Mouse (Mus musculus): ENCODE results near the gene Mag. TPM values are rescaled to one million over a fixed set of nuclear protein-coding genes. Genes with fewer than 3 reads are reported as not detected.

Mag gene
- total RNA-seq, 2 experiments from 2014 or later, result 8.4 to 10.4 TPM

DNA sequence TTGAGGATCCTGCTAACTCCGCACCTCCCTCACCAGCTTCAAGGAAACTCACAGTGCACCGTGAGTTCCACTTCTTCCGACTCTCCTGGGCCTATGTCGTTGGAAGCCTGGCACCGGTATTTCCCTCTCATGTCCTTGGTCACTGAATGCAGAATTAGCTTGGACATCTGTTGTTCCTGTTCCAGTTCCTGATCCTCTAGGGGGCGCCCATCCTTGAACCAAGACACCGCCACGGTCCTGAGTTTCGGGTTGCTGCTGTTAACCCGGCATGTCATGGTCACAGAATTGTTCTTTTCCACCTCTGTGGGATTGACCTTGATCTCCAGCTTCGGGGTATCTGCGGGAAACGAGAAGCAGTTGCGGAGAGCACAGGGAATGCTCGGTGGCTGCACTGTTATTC is 41.6 kb downstream of the Mag start:
- peak; percentile 79 for DNase-seq

DNA sequence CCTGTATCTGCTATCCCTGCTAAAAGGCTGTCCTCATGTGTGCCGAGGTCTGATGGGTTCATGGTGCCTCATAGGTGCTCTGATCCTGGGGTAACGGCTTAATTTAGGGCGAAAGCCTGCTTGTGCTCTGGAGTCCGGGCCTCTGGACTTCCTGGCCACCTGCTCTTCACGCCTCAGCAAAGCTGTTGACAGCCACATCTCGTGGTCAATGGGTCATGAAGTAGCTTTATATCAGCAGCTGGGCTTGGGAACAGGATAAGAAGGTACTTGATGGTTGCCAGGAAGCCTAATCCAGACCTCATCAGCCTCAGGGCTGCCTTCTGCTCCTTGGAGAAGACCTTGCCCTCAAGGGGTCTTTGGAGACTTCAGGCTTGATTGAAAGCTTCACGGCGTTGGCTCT is 51.3 kb downstream of the Mag start:
- DNase-seq, result no peak

DNA sequence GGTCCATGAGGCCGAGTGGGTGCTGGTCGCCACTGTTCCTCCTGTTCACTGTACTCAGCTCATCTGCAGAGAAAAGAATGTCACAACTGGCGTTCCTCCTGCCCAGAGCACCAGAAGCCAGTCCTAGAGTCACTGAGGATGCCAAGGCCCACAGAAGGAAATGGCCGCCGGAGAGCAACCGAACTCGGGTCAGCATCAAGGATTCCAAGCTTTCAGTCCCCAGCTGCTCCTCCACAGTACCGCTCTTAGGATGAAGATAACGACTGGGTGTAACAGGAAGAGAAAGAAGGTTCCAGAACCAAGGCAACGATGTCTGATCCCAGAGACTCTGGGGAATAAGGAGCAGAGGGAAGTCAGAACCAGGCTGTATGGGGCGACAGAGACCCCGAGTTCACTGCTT is 53.2 kb downstream of the Mag start, which contains the start of gene Ffar1:
TSS of gene Ffar1 (minus strand) at position 101 of the 400 bp plus-strand sequence.
- DNase-seq, result no peak

DNA sequence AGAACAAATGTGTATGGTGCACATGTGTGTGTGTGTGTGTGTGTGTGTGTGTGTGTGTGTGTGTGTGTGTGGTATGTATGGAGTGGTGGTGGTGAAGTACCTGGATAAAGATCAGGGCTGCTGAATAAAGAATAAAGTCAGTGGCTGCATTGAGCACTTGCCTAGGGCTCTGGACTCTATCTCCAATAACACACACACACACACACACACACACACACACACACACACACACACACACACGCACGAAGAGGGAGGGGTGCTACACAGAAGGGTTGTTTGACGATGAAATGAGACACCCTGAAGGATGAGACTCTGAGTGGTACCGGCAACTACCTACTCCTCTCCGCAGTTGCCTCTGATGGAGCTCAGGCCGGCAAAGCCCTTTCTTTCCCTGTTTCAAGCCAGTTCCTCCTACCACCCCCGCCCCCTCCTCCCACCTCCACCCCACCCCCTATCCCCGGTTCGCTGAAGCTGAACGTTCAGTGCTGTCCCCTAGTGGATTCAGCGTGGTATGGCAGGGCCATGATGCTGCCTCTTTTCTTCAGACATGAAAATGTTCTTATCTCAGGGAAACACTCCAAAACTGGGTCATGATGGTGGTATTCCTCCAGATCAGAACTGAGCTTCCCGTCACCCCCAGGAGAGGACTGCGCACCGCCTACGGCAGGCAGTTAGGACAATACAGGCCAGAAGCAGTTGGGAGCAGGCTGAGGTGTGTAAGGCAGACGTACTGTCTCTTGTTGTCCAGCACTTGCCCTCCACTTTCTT is 54.9 kb downstream of the Mag start:
- DNase-seq, result peak; percentile 36

DNA sequence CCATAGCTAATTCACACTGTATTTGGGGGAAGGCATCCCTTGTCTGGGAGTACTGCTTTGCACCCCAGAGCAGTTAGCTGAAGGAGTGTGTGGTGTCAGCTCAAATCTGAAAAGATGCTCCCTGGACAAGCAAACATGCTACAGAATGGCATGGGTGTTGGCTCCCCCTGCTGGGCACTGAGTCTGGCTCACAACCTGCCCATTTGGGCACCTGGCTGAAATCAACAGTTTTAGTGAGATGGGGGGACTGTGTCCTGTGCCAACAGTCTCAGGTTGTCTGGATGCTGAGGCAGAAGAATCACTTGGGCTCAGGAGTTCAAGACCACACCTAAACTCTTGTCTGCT is 55.4 kb downstream of the Mag start:
- DNase-seq, result peak; percentile 63

DNA sequence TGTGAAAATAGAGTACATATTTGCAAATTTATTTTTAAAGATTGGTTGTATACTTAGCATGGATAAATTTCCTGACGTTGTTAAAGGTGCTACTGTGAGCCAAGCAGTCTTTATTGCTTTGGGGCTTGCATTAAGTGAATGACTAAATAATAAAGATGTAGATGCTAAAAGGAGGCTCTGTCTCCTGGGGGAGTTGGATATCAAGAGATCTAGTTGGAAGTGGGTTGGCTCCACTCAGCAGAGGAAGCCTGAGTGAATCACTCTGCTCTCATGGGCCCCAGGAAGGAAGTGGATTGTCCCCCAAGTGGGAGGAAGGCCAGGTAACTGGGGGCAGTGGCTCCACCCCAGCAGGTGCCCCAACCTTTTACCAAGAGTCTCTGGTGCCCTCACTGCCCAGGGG is 56.9 kb downstream of the Mag start:
- DNase-seq, result no peak

DNA sequence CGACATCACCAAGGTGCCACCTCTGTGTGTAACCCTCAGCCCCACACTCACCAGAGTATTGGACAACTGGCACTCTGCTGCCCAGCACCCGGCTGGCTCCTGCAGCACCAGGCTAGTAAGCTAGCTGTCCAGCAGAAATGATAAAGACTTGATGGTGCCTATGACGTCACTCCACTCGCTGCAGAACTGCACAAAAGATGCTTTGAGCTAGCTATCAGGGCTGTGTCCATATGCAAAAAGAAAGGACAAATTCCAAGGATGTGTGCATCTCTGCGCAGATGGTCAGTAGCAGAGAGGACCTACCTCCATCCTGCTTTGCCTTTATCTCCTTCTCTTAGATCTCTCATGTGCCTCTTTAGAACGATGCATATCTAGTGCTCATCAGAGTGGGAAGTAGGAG is 58.6 kb downstream of the Mag start, which contains the start of gene Ffar3:
TSS of gene Ffar3 (minus strand) at position 101 of the 400 bp plus-strand sequence.
- DNase-seq, result no peak

DNA sequence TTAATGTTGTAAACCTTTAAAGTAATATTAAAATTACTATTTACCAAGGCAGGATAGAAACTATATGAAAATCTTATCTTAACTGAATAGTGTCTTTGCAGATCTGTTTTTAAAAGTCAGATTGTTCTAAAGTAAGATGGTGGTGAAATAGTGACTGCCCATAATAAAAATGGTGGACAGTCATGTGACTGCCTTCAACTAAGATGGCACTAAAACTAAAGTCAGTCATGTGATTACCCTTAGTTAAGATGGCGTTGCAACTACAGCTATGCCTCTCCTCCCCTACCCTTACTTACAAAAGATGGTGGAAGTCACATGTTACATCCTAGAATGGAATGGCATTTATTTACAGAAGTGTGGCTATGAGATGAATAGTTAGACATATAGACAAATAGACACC is 63.3 kb downstream of the Mag start:
- DNase-seq, result no peak

Other genes with a start within 250 kb of the Mag start
- gene Haus5, start 249.9 kb downstream of the Mag start, total RNA-seq (2021), result 1 to 10 TPM; 3.7 to 5.7 TPM
- 1 to 10 TPM; 1.3 to 1.5 TPM for gene Pmis2, start 243.3 kb downstream of the Mag start, total RNA-seq (2021)
- gene 2200002J24Rik, start 215.9 kb downstream of the Mag start, total RNA-seq (2021), result not detected
- not detected for gene Atp4a, start 202.7 kb downstream of the Mag start, total RNA-seq (2021)
- 100 to 1,000 TPM; 166 to 178 TPM for gene Tmem147, start 185.3 kb downstream of the Mag start, total RNA-seq (2021)
- gene Gapdhs, start 171.2 kb downstream of the Mag start, total RNA-seq (2021), result not detected
- gene Sbsn, start 163.4 kb downstream of the Mag start, total RNA-seq (2021), result 1 to 10 TPM; 3.5 to 5.8 TPM
- under 1 TPM in 1 of 2 experiments, not detected in 1; 0.33 TPM for gene Dmkn, start 151.1 kb downstream of the Mag start, total RNA-seq (2021)
- 1 to 10 TPM; 3.4 to 6.0 TPM for gene Krtdap, start 127.0 kb downstream of the Mag start, total RNA-seq (2021)
- 1 to 10 TPM in 1 of 2 experiments, under 1 TPM in 1; 0.56 to 1.2 TPM for gene Ffar2, start 91.1 kb downstream of the Mag start, total RNA-seq (2021)
- not detected for gene Ffar3, start 58.7 kb downstream of the Mag start, total RNA-seq (2021)
- not detected for gene Ffar1, start 53.3 kb downstream of the Mag start, total RNA-seq (2021)
- 1 to 10 TPM in 1 of 2 experiments, not detected in 1; 2.3 TPM for gene Cd22, start 34.5 kb downstream of the Mag start, total RNA-seq (2021)
- gene Hamp2, start 9.8 kb upstream of the Mag start, total RNA-seq (2021), result not detected
- gene Hamp, start 29.2 kb upstream of the Mag start, total RNA-seq (2021), result not detected
- 10 to 100 TPM; 76.7 to 78.9 TPM for gene Usf2, start 41.9 kb upstream of the Mag start, total RNA-seq (2021)
- gene Lsr, start 58.6 kb upstream of the Mag start, total RNA-seq (2021), result under 1 TPM; 0.49 to 0.72 TPM
- under 1 TPM in 1 of 2 experiments, not detected in 1; 0.18 TPM for gene Fam187b, start 58.9 kb upstream of the Mag start, total RNA-seq (2021)
- gene Fxyd5, start 127.6 kb upstream of the Mag start, total RNA-seq (2021), result 10 to 100 TPM; 10.1 to 21.5 TPM
- gene Fxyd7, start 136.6 kb upstream of the Mag start, total RNA-seq (2021), result 1 to 10 TPM; 2.4 to 2.6 TPM
- gene Fxyd1, start 142.3 kb upstream of the Mag start, total RNA-seq (2021), result 1,000 to 10,000 TPM; 1,112 to 1,150 TPM
- gene Lgi4, start 144.5 kb upstream of the Mag start, total RNA-seq (2021), result 1 to 10 TPM; 8.4 to 9.9 TPM
- gene Fxyd3, start 161.8 kb upstream of the Mag start, total RNA-seq (2021), result 1 to 10 TPM; 2.9 TPM
- 1 to 10 TPM; 6.8 to 7.8 TPM for gene Hpn, start 200.4 kb upstream of the Mag start, total RNA-seq (2021)
- 100 to 1,000 TPM; 303 to 352 TPM for gene Scn1b, start 212.1 kb upstream of the Mag start, total RNA-seq (2021)
- 10 to 100 TPM; 35.0 to 35.8 TPM for gene Gramd1a, start 241.0 kb upstream of the Mag start, total RNA-seq (2021)